In the genomic region with DNA sequence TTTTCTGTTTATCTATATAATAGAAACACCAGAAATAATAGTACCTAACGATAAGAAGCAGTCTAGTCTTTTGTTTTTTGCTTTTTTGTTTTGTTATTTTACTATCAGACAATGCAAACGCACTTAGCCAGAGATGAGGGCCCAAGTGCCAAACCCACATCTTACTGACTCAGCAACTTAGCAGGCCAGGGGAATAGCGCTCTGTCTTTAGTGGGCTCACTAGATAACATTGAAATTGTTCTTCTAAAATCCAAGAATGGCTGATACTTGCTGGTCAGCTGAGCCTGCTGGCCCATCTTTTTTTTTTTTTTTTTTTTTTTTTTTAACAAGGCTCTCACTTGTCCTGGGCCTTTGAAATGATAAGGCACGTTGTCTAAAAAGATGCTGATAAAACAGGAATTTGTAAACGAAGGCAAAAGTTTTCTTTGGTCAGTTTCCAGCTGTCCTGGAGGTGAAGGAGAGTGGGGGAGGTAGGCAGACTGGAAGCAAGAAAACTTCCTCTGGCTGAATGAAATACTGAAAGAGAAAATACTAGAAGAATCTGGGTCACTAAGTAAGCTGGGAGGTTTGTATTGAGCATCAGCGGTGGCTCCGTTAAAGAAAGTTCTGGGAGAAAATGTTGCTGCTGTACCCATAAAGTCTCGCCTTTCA, we compare ENCODE assay signal across 10 mouse cellular contexts.
A peak's percentile ranks its signal among the peaks of the same experiment; 100 is the strongest.
DNase-seq lines count a peak whose midpoint lies in the region; ATAC-seq and TF ChIP-seq lines count a peak whose summit lies in the region.
"Had no signal": no experiment of that assay in that cellular context is flagged by ENCODE, and none has a peak within 500 bp of the region (broad histone marks: within the 10 kb centered on the region; RNA-seq: fewer than 3 reads in every experiment).

No protein-coding gene starts in this region.

- ATAC-seq in embryonic facial prominence, embryonic 12.5 days (ENCODE audit: insufficient number of reproducible peaks, insufficient read depth, low FRiP score, low TSS enrichment), result no peak
- ATAC-seq in limb, embryonic 13.5 days (ENCODE audit: low FRiP score, low read depth), result no peak
- no peak for ATAC-seq in frontal cortex, adult (ENCODE audit: low TSS enrichment)

- H3K4me3 ChIP-seq in C2C12 (ENCODE audit: insufficient read depth, poor library complexity, severe bottlenecking), result peak overlapping the region; percentile 78
- peak overlapping the region; percentile 72 for H3K4me3 ChIP-seq in embryonic facial prominence, embryonic 12.5 days
- peak overlapping the region; percentile 79 for H3K4me3 ChIP-seq in limb, embryonic 13.5 days

- H3K9me3 ChIP-seq in embryonic facial prominence, embryonic 12.5 days, result no peaks in the 10 kb centered on the region
- no peaks in the 10 kb centered on the region for H3K9me3 ChIP-seq in limb, embryonic 13.5 days
- H3K9me3 ChIP-seq: G1E had no signal

- peaks cover 61% of the 10 kb centered on the region for H3K79me2 ChIP-seq in C2C12 (ENCODE audit: control insufficient read depth, insufficient read depth)

- no peak for TF ChIP-seq CTCF in C2C12 (IDR thresholded peaks at IDR 0.05; ENCODE audit: control insufficient read depth, insufficient read depth, insufficient read length)

- peak; percentile 28 to 49 for DNase-seq in heart, adult 9 months (ENCODE audit: low spot score in 2 of 2)
- DNase-seq in heart, postnatal 4 days, result no peak
- DNase-seq in yolk sac, embryonic 10.5 days (ENCODE audit: low spot score), result no peak
- DNase-seq in adrenal gland, postnatal 25 days, result no peak
- DNase-seq: cerebellum, adult 8-10 months had no signal

- H3K4me2 ChIP-seq in embryonic facial prominence, embryonic 12.5 days (replicated peaks), result no peak overlapping the region
- H3K4me2 ChIP-seq in limb, embryonic 13.5 days (replicated peaks), result peak overlapping the region; percentile 56

- H3K9ac ChIP-seq in embryonic facial prominence, embryonic 12.5 days, result peak overlapping the region; percentile 93
- peak overlapping the region; percentile 99 for H3K9ac ChIP-seq in limb, embryonic 13.5 days

- H3K79me3 ChIP-seq in C2C12 (ENCODE audit: low read depth), result peaks cover 52% of the 10 kb centered on the region

- WGBS in embryonic facial prominence, embryonic 12.5 days, result 19% methylated on average over 8 of the region's 8 CpGs
- WGBS in limb, embryonic 13.5 days, result 7% methylated on average over 8 of the region's 8 CpGs

- H3ac ChIP-seq in C2C12 (ENCODE audit: control insufficient read depth, insufficient read length, low read depth), result peak overlapping the region; percentile 63

- peaks cover 26% of the 10 kb centered on the region for H3K4me1 ChIP-seq in embryonic facial prominence, embryonic 12.5 days
- H3K4me1 ChIP-seq in limb, embryonic 13.5 days, result peaks cover 29% of the 10 kb centered on the region

- peak overlapping the region; percentile 100 for H3K27ac ChIP-seq in embryonic facial prominence, embryonic 12.5 days
- peak overlapping the region; percentile 100 for H3K27ac ChIP-seq in limb, embryonic 13.5 days

- H3K36me3 ChIP-seq in C2C12 (ENCODE audit: control insufficient read depth, insufficient read depth), result peaks cover 49% of the 10 kb centered on the region
- H3K36me3 ChIP-seq in embryonic facial prominence, embryonic 12.5 days, result peaks cover 5% of the 10 kb centered on the region; the same call in 1 of the 2 replicates
- peaks cover 6% of the 10 kb centered on the region for H3K36me3 ChIP-seq in limb, embryonic 13.5 days
- H3K36me3 ChIP-seq: G1E had no signal

- no peaks in the 10 kb centered on the region for H3K27me3 ChIP-seq in C2C12 (ENCODE audit: control insufficient read depth, insufficient read depth, insufficient read length)
- H3K27me3 ChIP-seq in embryonic facial prominence, embryonic 12.5 days, result no peaks in the 10 kb centered on the region
- no peaks in the 10 kb centered on the region for H3K27me3 ChIP-seq in limb, embryonic 13.5 days

TF ChIP-seq in C2C12, 6 proteins besides CTCF, POLR2A, EP300 and RAD21:
- TF ChIP-seq CEBPB (IDR thresholded peaks at IDR 0.05; ENCODE audit: low read depth) (no peak), MYOG (IDR thresholded peaks at IDR 0.05; ENCODE audit: control insufficient read depth, extremely low read depth, insufficient read length) (no peak), FOSL1 (IDR thresholded peaks at IDR 0.05; ENCODE audit: insufficient read depth, low read length, poor library complexity, severe bottlenecking) (no peak), USF1 (IDR thresholded peaks at IDR 0.05; ENCODE audit: low read depth) (no peak), MYOD1 (IDR thresholded peaks at IDR 0.05; ENCODE audit: control insufficient read depth, insufficient read length, low read depth) (no peak), MAX (IDR thresholded peaks at IDR 0.05) (no peak)

Comparison
In these comparisons a context has a peak if more than half of its experiments do, and no peak if none do; other contexts are left out.
1. DNase-seq: peak in heart, adult 9 months (2 of 2); none in heart, postnatal 4 days (single experiment), yolk sac, embryonic 10.5 days (single experiment) and adrenal gland, postnatal 25 days (single experiment).
2. Peak in every context shown above with its lines, with median percentiles within 50 percentile points of each other: H3K4me3 ChIP-seq.